Mouse (Mus musculus) heart, postnatal 0 days (tissue): ENCODE measurements around the gene Rnasel. TPM values are rescaled to one million over a fixed set of nuclear protein-coding genes. Genes with fewer than 3 reads are reported as not detected.
"Not testable (repeated sequence)": the region's sequence is repeated elsewhere in the genome, so short reads cannot be mapped to it uniquely, and the experiment has no call there.

Experiments
- ATAC-seq: fragments of 200-750 bp; cut with Nextera tagmentation; 2 replicates; pipeline ENCODE4 v1.8.0; 2017; ENCODE audit warnings: low read depth, moderate number of reproducible peaks, moderate library complexity; ENCODE audit not compliant: insufficient read depth
- DNase-seq: peaks from one replicate; pipeline ENCODE4 v3.0.0-alpha.2; 2016; ENCODE audit warnings: low spot score
- H3K27ac ChIP-seq: fragments of 300-500 bp; sonication (generic); 2 replicates; pipeline ENCODE4 v1.5.1; 2014; ENCODE audit warnings: low read depth, mild to moderate bottlenecking
- H3K27me3 ChIP-seq: fragments of 300-500 bp; sonication (generic); 2 replicates; pipeline ENCODE4 v1.6.1; 2014; ENCODE audit warnings: low read length, mixed read lengths; ENCODE audit not compliant: control insufficient read depth, insufficient read depth
- H3K36me3 ChIP-seq: fragments of 300-500 bp; sonication (generic); replicated peaks from 2 replicates; pipeline ENCODE4 v1.6.1; 2014; ENCODE audit warnings: low read length, mixed read lengths; ENCODE audit not compliant: control insufficient read depth, insufficient read depth
- H3K4me1 ChIP-seq: fragments of 300-500 bp; sonication (generic); 2 replicates; pipeline ENCODE4 v1.6.1; 2014; ENCODE audit warnings: antibody characterized with exemption; ENCODE audit not compliant: control insufficient read depth, insufficient read depth
- H3K4me2 ChIP-seq: fragments of 300-500 bp; sonication (generic); 2 replicates; pipeline ENCODE4 v1.6.1; 2014; ENCODE audit warnings: low read depth, mild to moderate bottlenecking, low read length, moderate library complexity
- H3K4me3 ChIP-seq: fragments of 300-500 bp; sonication (generic); 2 replicates; pipeline ENCODE4 v1.5.1; 2014; ENCODE audit warnings: low read depth, low read length
- H3K9ac ChIP-seq: fragments of 300-500 bp; sonication (generic); replicated peaks from 2 replicates; pipeline ENCODE4 v1.6.1; 2014; ENCODE audit warnings: low read depth, low read length, mixed read lengths
- H3K9me3 ChIP-seq: fragments of 300-500 bp; sonication (generic); replicated peaks from 2 replicates; pipeline ENCODE4 v1.6.1; 2016; ENCODE audit warnings: low read length; ENCODE audit not compliant: control insufficient read depth
- CTCF ChIP-seq: IDR thresholded peaks from 2 replicates; pipeline ENCODE4 v1.5.1; 2016; ENCODE audit warnings: antibody characterized with exemption, control low read depth, low read depth
- EP300 ChIP-seq: IDR thresholded peaks from 2 replicates; pipeline ENCODE4 v1.6.1; 2016; ENCODE audit warnings: antibody characterized with exemption, low read depth
- WGBS: fragments of 180-500 bp; shearing (Covaris S2); extraction: QIAGEN DNeasy Blood & Tissue Kit; methylation state at CpG from one replicate; pipeline ENCODE4 v1.1.7; 2014; 5-methylcytosine and 5-hydroxymethylcytosine counted together
- polyA plus RNA-seq: library from polyadenylated mRNA; unstranded; fragments of >200 nt; fragmentation: Nextera tagmentation; extraction: Ambion mirVana; gene quantifications from 2 replicates; pipeline ENCODE4 v1.2.1, GENCODE M21; 2015
- total RNA-seq: library from RNA; depleted of rRNA; stranded (reverse); fragments of >200 nt; gene quantifications from 2 replicates; pipeline ENCODE4 v1.2.3, GENCODE M21; 2014; ENCODE audit warnings: low replicate concordance

Rnasel gene
- total and polyA plus RNA-seq, 2 experiments from 2014 or later: 17.4 to 31.4 TPM

- TF ChIP-seq EP300 (no peak), CTCF (no peak)
- no peak for DNase-seq
- WGBS: 82% methylated on average over 11 of the region's 11 CpGs
Observed at GRCm38 (mm10) chr1:153764136-153764535, 14.9 kb downstream of the Rnasel start.

GRCm38 (mm10) chr1:153766298-153766697 lies 17.1 kb downstream of the Rnasel start:
- H3K4me1 ChIP-seq: peaks cover 5% of the 10 kb centered on the region; the same call in 1 of the 2 replicates
- no peak for DNase-seq
- H3K4me2 ChIP-seq: no peak overlapping the region
- 43% methylated on average over 8 of the region's 8 CpGs for WGBS
- no peak overlapping the region for H3K9ac ChIP-seq
- H3K4me3 ChIP-seq: no peak overlapping the region
- no peaks in the 10 kb centered on the region for H3K9me3 ChIP-seq
- H3K36me3 ChIP-seq: peaks cover 11% of the 10 kb centered on the region
- no peaks in the 10 kb centered on the region for H3K27me3 ChIP-seq
- no peak for TF ChIP-seq CTCF
- TF ChIP-seq EP300: no peak
- ATAC-seq: peak; percentile 11; the same call in 1 of the 2 replicates
- no peak overlapping the region for H3K27ac ChIP-seq

More at GRCm38 (mm10) chr1:153764136-153764535, 14.9 kb downstream of the Rnasel start:
- no peak overlapping the region for H3K9ac ChIP-seq
- H3K4me1 ChIP-seq: peaks cover 5% of the 10 kb centered on the region; the same call in 1 of the 2 replicates
- H3K4me2 ChIP-seq: no peak overlapping the region
- H3K36me3 ChIP-seq: peaks cover 28% of the 10 kb centered on the region
- no peaks in the 10 kb centered on the region for H3K9me3 ChIP-seq
- H3K27ac ChIP-seq: no peak overlapping the region
- no peak for ATAC-seq
- no peak overlapping the region for H3K4me3 ChIP-seq
- H3K27me3 ChIP-seq: no peaks in the 10 kb centered on the region

- no peak for TF ChIP-seq EP300
- no peak for TF ChIP-seq CTCF
- Histone ChIP-seq H3K9ac (no peak overlapping the region), H3K9me3 (no peaks in the 10 kb centered on the region), H3K27me3 (no peaks in the 10 kb centered on the region), H3K4me3 (no peak overlapping the region), H3K27ac (no peak overlapping the region), H3K4me1 (peaks cover 5% of the 10 kb centered on the region; the same call in 1 of the 2 replicates), H3K4me2 (no peak overlapping the region), H3K36me3 (peaks cover 2% of the 10 kb centered on the region)
- ATAC-seq: no peak
- no peak for DNase-seq
- 85% methylated on average over 1 of the region's 1 CpGs for WGBS
Observed at GRCm38 (mm10) chr1:153767281-153767680, 18.1 kb downstream of the Rnasel start.

- DNase-seq (no peak), ATAC-seq (no peak)
- Histone ChIP-seq H3K4me3 (no peak overlapping the region), H3K27ac (no peak overlapping the region), H3K4me1 (peaks cover 5% of the 10 kb centered on the region; the same call in 1 of the 2 replicates), H3K4me2 (no peak overlapping the region), H3K9me3 (no peaks in the 10 kb centered on the region), H3K27me3 (no peaks in the 10 kb centered on the region), H3K36me3 (no peaks in the 10 kb centered on the region), H3K9ac (no peak overlapping the region)
- TF ChIP-seq EP300 (no peak), CTCF (no peak)
- 68% methylated on average over 5 of the region's 5 CpGs for WGBS
Observed at GRCm38 (mm10) chr1:153768465-153768864, 19.2 kb downstream of the Rnasel start.

GRCm38 (mm10) chr1:153769571-153769970 lies 20.3 kb downstream of the Rnasel start:
- H3K27ac ChIP-seq, H3K4me2 ChIP-seq, H3K4me3 ChIP-seq, H3K4me1 ChIP-seq, ATAC-seq, H3K36me3 ChIP-seq, H3K9ac ChIP-seq, H3K27me3 ChIP-seq, H3K9me3 ChIP-seq, DNase-seq: not testable (repeated sequence)
- 62% methylated on average over 6 of the region's 6 CpGs for WGBS
